Mouse (Mus musculus) liver, adult 10 weeks (tissue): ENCODE measurements around the gene Tle1. TPM values are rescaled to one million over a fixed set of nuclear protein-coding genes. Genes with fewer than 3 reads are reported as not detected.

Experiments used
- polyA plus RNA-seq: library from polyadenylated mRNA; stranded (reverse); fragments of 350-450 nt; fragmentation: Illumina TruSeq; extraction: RNeasy Lipid Tissue Mini Kit (QIAGEN cat#74804); gene quantifications from one replicate; pipeline ENCODE4 v1.2.3, GENCODE M21; 2014; ENCODE audit warnings: low read depth, low replicate concordance

The Tle1 gene
- 34.2 TPM for polyA plus RNA-seq

DNA sequence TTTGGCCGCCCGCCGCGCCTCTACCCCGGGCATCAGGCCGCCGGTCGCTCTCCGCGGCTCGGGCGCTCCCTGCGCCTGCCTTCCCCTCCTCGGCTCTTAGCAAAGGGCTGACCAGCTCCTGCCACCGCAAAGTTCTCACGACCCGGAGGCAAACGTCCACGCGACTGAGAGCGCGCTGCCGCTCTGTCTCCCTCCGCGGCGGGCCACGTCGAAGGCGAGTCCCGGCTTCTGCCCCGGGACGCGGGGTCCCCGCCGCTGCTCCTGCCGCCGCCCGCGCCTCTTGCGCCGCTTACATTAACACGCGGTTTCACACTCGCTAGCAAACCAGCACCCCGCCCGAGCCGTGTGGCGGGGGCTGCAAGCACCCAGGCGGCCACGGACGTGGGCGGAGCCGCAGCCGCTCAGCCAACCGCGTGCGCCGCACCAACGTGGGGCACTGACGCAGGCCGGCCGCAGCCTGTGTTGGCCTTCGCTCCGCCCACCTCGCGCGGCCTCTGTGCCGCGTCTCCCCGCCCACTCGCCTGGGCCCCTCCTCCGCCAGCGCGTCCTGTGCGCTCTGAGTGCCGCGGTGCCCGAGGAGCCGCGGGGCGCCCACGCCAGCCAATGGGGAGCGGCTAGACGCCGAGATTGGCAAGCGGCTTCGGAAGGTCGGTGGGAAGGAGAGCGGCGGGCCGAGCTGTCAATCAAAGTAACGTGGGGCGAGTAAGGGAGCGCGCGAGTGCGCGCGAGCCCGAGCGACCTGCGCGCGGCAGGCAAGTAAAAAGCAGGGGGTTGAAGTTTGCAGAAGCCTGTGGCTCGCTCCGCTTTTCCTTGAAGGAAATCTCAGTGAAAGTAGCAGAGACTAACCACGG lies at the start of gene Tle1:
Gene Tle1 (minus strand): TSS at position 361 of the 851 bp plus-strand sequence.

